Mouse (Mus musculus): ENCODE measurements around the gene Hmbs.
"Not testable (repeated sequence)": the region's sequence is repeated elsewhere in the genome, so short reads cannot be mapped to it uniquely, and the experiment has no call there.

The Hmbs gene

DNA sequence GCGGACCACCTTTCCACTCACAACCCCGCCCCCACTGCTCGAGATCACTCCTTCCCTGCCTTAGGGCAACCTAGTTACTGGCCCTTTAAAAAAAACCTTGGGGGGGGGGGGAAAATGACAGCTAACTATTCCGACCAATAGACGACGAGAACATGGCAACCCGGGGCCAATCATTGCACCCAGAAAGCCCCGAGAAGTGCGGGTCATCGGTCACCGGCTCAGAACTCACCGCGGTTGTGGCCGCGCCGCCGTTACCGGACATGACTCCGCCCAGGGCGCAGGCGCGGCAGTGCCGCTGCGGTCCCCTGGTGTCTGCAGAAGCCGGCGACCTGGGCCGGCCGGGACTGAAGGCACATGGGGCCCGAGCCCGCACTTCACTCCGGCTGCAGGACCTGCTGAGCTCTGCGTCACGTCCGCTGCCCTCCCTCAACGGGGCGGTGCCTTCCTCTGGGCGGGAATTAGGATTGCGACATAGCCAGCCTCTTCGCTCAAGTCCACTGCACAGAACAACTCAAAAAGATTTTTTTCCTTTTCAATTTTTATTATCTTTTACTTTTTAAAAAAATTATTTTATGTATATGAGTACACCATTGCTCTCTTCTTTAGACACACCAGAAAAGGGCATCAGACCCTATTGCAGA, at the start of gene Hmbs:
Gene Hmbs (minus strand): TSS at position 448 of the 641 bp plus-strand sequence.
- DNase-seq, result peak; percentile 96

DNA sequence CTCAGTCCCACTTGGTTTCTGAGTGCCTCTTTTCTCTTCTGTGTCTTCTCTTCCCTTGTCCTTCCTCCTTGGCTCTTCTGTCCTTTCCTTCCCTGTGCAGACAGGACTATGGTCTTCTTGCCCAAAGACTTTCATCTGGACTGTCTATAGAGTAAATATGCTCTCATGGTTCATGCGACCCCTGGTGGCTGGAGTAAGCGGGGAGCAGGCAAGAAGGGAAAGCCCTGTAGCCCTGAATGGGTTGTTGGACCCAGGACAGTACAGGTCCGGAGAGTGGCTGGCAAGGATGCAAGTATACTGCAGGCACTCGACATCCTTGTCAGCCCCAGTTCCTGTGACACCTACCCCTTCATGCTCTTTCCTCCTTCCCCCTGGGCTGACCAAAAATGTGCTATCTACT, 47.4 kb upstream of the Hmbs start:
- DNase-seq, result peak; percentile 78

GRCm38 (mm10) chr9:44389273-44389672, 45.2 kb upstream of the Hmbs start:
- peak; percentile 63 for DNase-seq

DNA sequence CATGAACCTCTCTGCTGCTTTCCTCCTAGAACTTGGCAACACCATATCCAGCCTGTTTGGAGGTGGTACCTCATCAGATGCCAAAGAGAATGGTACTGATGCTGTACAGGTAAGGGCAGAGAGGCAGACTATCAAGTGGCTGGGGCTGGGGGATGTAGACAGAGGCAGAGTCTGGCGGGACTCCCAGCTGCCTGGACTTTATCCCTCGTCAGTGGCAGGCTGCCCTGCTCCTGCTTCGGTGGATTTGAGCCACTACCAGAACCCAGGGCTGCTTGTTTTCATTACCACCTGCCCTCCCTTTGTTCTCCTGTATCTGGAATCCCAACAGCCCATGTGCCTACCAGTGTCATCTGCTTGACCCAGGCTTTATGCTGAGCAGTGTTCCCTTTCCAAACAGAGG, 43.2 kb upstream of the Hmbs start:
- peak; percentile 34 for DNase-seq

DNA sequence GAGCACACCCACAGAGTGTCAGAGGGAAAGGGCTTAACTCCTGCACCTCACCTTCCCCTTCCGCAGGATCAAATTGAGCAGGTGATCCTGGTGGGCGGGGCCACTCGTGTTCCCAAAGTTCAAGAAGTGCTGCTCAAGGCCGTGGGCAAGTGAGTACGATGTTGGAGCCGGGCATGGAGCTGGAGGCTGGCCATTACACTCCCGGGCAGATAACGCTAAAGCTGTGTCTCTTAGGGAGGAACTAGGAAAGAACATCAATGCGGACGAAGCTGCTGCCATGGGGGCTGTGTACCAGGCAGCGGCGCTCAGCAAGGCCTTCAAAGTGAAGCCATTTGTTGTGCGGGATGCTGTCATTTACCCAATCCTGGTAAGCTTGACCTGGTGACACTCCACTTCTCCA, 40.6 kb upstream of the Hmbs start:
- DNase-seq, result no peak

DNA sequence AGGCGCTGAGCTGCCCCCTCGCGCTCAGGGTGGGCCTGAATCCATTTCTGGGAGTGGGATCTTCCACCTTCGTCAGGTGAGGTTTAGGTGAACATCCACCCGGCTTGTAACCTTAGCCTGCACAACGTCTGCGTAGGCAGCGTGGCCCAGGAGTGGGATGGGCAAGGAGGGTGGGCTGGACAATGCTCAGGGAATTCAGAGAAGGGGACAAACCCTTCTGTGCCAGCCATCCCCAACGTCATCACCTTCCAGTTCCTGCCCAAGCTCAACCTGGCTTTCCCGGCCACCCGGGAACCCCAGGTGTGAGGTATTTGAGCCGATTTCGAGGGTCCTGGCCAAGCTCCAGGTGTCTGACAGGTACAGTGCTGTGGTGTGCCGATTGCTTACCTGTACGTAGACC, 35.8 kb upstream of the Hmbs start:
- DNase-seq, result no peak

GRCm38 (mm10) chr9:44379054-44379834, 35.2 kb upstream of the Hmbs start, which contains the start of gene Hyou1:
TSS of gene Hyou1 (plus strand) at chr9:44379490.
- DNase-seq, result peak; percentile 100

DNA sequence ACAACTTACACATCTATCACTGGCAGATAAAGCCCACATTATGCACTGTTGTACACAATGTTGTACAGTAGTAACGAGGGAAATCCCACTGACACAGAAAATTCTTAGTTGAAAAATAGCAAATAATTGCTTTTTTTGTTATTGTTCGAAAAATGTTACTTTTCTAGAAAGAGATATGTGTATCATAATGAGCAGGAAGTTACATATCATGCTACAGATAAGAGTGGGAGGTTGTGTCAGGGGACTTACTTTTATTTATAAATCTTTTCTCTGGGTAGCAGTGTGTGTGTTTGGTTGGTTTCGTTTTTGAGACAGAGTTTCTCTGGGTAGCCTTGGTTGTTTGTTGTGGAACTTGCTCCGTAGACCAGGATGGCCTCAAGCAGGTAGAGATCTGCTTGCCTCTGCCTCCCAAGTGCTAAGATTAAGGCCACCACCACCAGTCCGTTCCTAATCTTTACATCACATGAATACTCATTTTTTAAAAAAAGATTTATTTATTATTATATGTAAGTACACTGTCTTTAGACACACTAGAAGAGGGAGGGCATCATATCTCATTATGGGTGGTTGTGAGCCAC, 34.2 kb upstream of the Hmbs start:
- DNase-seq, result no peak

DNA sequence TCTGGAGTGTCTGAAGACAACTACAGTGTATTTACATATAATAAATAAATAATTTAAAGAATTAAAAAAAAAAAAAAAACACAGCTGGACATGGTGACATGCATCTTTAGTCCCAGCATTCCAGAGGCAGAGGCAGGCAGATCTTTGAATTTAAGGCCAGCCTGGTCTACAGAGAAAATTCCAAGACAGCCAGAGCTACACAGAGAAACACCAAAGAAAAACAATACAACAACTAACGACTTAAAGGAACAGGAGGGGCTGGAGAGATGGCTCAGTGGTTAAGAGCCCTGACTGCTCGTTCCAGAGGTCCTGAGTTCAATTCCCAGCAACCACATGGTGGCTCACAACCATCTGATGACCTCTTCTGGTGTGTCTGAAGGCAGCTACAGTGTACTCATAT, 33.3 kb upstream of the Hmbs start:
- DNase-seq, result not testable (repeated sequence)

DNA sequence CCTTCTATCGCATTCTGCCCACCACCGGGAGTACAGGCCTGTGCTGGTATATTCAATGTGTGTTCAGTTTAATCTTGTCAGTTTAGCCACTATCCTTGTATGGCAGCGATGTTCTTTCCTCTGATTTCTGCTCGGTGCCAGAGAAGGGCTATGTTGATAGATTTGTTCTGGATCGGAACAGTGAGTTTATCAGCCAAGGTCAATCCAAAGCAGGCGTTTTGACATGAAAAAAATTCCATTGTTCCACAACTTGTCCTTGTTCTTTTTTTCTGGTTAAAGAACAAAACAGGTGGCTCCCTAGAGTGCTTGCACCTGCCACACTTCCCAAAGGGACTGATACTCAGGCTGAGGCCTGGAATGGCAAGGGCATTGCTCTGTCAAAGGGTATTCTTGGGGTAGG, 32.1 kb upstream of the Hmbs start:
- DNase-seq, result no peak

- DNase-seq, result no peak
Observed at GRCm38 (mm10) chr9:44373386-44373785, 29.4 kb upstream of the Hmbs start.

DNA sequence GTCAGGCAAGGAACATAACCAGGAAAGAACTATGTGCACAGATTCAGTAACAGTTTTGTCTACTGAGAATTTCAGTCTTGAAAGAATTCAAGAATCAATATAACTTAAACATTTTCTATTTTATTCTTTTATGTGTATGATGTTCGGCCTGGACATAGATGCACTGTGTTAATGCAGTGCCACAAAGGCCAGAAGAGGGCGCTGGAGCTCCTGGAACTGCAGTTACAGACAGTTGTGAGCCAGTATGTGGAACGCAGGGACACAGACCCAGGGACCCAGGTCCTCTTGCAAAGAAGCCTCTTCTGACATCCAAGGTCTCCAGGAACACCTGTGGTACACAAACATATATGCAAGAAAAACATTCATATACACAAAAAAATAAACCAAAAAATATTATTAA, 20.5 kb upstream of the Hmbs start:
- DNase-seq, result peak; percentile 17

GRCm38 (mm10) chr9:44361931-44362330, 17.9 kb upstream of the Hmbs start:
- DNase-seq, result not testable (repeated sequence)

GRCm38 (mm10) chr9:44361190-44361917, 17.3 kb upstream of the Hmbs start, which contains the start of gene Vps11:
TSS of gene Vps11 (minus strand) at chr9:44361670.
- DNase-seq, result peak; percentile 97

GRCm38 (mm10) chr9:44357207-44357606, 13.2 kb upstream of the Hmbs start:
- peak; percentile 30 for DNase-seq

DNA sequence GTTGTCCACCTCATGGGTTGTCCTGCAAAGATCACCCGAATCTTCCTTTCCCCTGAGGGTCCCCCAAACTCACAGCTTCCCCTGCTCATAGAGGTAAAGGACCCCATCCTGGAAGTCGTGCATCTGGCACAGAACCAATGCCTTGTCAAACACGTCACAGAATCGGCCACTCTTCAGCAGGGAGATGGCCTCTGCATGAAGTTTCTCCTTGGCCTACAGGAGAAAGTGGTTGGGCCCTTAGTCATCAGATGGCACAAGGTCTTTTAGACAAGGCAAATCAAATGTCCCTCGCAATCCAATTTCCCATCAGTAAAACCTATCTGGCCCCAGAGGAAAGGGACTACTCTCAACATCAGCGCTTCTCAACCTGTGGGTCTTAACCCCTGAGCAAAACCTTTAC, 9.1 kb upstream of the Hmbs start:
- no peak for DNase-seq

DNA sequence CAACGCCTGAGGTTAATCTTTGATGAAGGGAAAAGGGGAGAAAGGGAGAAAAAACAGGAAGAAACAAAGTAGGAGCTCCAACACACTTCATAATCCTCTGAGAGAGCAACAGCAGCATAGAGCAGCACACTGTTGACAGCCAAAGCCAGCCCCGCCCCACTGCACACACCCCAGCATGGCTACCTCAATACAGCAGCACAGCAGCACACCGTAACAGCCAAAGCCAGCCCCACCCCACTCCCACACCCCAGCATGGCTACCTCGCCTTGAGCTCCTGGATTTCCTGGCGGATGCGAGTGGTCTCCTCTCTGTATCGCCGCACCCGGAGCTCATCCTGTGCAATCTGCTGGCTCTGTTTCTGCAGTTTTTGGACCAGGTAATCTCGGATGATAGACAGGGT, 8.3 kb upstream of the Hmbs start:
- DNase-seq, result no peak

DNA sequence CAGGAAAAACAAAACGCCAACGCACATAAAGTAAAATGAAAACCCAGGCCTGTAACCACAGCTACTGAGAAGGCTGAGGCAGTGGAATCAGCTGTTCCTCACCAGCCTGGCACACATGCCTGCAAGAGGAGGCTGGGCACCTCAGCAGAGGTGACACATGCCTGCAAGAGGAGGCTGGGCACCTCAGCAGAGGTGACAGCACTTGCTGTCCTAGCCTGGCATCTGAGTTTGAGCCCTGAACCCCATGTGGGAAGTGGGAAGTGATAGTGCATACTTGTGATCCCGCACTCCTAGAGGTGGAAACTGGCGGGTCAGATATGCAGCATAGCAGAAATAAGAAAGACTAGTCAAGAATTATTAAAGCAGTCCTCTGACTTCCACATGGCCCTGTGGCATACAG, 7.4 kb upstream of the Hmbs start:
- no peak for DNase-seq

DNA sequence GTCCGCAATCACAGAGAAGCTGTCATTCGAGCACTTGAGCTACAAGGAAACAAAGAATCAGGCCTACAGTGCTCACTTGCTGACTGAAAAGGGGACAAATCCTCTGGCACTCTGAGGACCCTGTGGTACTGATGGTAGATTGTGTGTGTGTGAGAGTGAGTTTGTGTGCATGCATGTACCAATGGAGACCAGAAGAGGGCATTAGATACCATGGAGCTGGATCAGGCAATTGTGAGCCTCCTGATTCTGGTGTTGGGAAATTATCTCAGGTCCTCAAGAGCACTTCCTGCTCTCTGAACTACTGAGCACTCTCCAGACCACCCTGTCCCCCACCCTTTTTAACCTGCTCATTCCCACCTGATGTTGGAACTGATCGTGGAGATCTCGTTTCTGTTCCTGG, 4.5 kb upstream of the Hmbs start:
- DNase-seq, result no peak

DNA sequence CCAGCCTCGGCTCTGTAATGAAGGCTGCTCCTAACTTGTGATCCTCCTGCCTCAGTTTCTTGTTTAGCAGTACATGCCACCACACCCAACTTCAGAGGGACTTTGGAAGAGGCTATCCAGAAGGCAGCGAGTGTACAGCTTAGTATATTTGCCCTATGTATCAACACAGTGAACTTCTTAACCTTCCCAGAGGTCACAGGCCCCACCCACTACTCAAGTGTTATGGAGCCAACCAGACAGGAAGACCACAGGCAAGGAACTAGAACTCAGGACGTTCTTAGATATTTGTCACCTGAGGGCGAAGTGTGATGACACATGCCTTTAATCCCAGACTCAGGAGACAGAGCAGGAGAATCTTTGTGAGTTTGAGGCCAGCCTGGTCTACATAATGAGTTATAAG, 3.6 kb upstream of the Hmbs start:
- DNase-seq, result no peak

- DNase-seq, result no peak
Observed at GRCm38 (mm10) chr9:44347166-44347565, 3.1 kb upstream of the Hmbs start.

DNA sequence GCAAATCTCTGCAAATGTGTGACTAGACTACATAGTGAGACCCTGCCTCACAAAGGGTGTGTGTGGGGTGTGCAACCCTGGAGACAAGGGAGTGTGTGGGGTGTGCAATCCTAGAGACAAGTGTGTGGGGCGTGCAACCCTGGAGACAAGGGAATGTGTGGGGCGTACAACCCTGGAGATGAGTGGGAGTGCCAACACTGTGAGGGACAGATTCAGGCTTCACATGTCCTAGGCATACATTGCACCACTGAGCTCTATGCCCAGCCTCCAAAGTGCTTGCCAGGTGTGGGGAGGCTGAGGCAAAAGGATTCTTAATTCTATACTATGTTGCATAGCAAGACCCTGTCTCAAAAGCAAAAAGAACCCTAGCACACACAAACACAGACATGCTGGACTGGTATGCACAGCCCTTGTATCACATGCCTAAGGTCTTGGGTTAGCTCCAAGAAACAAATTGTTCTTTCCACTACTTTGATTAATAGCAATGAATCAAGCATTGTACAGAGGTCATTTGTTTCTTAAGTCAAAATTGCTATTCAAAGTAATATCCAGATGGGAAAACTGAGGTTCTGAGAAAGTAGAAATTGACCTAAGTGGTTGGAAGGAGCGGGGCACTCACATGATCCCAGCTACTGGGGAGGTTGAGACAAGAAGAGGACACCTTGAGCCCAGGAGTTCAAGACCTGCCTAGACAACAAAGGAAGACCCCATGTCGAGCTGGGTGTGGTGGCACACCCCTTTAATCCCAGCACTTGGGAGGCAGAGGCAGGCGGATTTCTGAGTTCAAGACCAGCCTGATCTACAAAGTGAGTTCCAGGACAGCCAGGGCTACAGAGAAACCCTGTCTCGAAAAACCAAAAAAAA, 1.8 kb upstream of the Hmbs start:
- DNase-seq, result no peak

Measured in kidney, postnatal 14 days (tissue).